Mouse (Mus musculus): ENCODE results near the gene Dph7. TPM values are rescaled to one million over a fixed set of nuclear protein-coding genes. Genes with fewer than 3 reads are reported as not detected.

The Dph7 gene
- 34.4 and 36.3 TPM in 2 replicates for polyA plus RNA-seq (2015; fragmentation: Nextera tagmentation; extraction: Ambion mirVana)

DNA sequence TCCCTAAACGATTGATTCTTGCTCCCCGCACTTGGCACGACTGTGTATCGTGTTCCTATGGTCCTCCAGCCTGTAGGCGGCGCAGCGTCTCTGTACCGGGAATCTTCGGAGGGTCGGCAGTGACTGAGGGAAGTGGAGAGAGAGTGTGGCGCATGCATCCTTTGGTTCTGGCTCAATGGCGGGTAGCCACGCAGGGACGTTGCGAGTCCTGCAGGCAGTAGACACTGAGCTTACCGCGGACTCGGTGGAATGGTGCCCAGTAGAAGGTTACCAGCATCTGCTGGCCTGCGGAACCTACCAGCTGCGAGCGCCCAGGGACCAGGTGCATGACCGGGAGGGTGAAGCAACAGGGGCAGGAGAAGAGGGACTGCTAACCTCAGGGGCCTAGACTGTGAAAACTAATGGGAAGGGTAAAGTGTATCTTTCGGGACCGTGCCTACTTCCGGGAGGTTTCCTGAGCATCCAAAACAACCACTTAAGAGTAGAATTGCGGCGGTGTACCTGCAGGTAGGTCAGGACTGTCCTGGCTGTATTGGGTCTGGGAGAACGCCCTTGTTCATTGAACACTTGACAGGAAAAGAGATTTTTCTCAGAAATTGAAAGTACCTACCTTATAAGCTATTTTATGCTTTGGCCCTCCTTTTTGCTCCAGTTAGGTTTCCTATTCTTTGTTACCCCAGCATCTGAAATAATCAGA is at the start of gene Dph7:
TSS of gene Dph7 (plus strand) at position 97 of the 697 bp plus-strand sequence.
- Histone ChIP-seq H3K4me1 (peaks cover 12% of the 10 kb centered on the region), H3K27ac (no peak within 1 kb of the TSS), H3K27me3 (no peaks in the 10 kb centered on the region), H3K9me3 (no peaks in the 10 kb centered on the region), H3K4me2 (replicated peaks) (peak within 1 kb of the TSS; percentile 71), H3K9ac (peak within 1 kb of the TSS; percentile 90), H3K4me3 (peak within 1 kb of the TSS; percentile 87), H3K36me3 (peaks cover 71% of the 10 kb centered on the region)
- WGBS, result 1% methylated on average over 28 of the region's 28 CpGs
- ATAC-seq (ENCODE audit: low FRiP score, low read depth), result peak; percentile 89

DNA sequence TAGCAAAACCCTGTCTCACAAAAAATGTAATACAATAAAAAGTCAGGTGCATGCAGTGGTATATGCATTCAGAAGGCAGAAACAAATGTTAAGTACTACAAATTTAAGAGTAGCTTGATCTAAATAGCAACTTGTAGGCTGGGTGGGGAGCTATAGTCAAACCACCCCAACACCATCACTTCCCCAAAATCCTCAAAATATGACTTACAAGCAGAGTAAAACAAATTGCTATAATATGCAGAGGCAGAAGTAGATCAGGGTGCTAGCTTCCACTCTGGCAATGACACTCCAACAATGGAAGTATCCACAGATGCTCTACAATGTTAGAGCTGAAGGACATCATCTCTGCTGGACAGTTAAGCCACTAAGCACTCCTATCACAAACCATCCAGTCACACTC is 49.6 kb upstream of the Dph7 start:
- Histone ChIP-seq H3K27ac (no peak overlapping the region), H3K4me3 (no peak overlapping the region), H3K4me2 (replicated peaks) (no peak overlapping the region), H3K4me1 (peaks cover 5% of the 10 kb centered on the region), H3K9me3 (no peaks in the 10 kb centered on the region), H3K36me3 (peaks cover 17% of the 10 kb centered on the region), H3K27me3 (no peaks in the 10 kb centered on the region), H3K9ac (no peak overlapping the region)
- ATAC-seq (ENCODE audit: low FRiP score, low read depth), result no peak

DNA sequence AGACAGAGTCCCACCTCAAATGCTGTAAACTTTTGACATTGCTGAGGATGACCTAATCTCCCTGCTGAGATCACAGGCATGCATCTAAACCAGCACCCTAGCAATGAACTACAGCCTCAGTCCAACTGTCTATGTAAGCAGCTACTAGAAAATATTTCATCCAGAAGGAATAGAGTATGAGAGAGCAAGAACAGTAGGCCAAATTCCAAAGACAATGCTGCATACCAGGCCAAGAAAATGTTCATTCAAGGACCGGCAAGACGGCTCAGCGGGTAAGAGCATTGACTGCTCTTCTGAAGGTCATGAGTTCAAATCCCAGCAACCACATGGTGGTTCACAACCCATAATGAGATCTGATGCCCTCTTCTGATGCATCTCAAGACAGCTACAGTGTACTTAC is 47.4 kb upstream of the Dph7 start:
- ATAC-seq (ENCODE audit: low FRiP score, low read depth), result no peak
- Histone ChIP-seq H3K9ac (no peak overlapping the region), H3K36me3 (peaks cover 17% of the 10 kb centered on the region), H3K4me2 (replicated peaks) (no peak overlapping the region), H3K4me1 (peaks cover 12% of the 10 kb centered on the region), H3K4me3 (no peak overlapping the region), H3K9me3 (no peaks in the 10 kb centered on the region), H3K27ac (no peak overlapping the region), H3K27me3 (no peaks in the 10 kb centered on the region)
- WGBS, result 93% methylated on average over 3 of the region's 3 CpGs

DNA sequence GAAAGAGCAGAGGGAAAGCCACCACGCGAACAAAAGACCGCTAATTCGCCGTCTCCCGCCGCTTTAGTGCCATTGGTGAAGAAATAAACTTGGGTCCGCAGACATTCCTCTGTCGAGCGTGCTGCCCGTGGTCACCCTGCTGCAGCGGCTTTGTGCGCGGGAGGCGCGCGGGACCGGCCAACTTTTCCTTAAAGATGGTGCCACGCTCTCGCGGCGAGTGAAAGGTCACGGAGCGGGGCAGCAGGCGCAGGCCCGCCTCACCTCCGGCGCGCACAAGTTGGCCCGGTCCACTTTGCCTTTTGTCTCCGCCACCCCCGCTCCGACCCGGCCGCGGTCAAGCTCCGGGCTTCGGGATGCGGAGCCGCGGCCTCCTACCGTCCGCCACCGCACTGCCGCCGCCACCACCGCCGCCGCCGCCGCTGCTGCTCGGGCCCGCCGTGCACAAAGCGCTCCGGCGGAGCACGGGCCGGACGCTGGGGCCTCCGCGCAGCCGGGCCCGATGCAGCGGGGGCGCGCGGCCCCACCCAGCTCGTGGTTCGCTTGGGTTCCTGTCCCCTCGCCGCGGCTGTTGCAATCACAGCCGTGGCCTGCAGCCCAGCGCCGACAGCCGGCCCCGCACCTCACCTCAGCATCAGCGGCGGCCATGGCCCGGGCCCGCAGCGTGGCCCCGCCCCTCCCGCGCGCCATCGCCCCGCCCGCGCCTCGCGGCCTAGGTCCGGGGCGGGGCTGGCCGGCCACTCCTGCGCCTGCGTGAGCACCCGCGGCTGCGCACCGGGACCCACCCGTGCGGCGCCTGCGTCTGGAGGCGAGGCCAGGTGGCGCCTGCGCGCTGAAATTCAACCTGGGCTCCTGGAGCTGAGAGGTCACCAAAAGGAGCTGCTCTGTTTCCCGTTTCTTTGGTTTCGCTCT is 43.0 kb upstream of the Dph7 start, which contains the start of gene Ehmt1:
TSS of gene Ehmt1 (minus strand) at position 685 of the 909 bp plus-strand sequence.
- ATAC-seq (ENCODE audit: low FRiP score, low read depth), result peak; percentile 98
- Histone ChIP-seq H3K4me2 (replicated peaks) (peak within 1 kb of the TSS; percentile 75), H3K4me3 (peak within 1 kb of the TSS; percentile 77), H3K27ac (peak within 1 kb of the TSS; percentile 95), H3K4me1 (peaks cover 12% of the 10 kb centered on the region), H3K9ac (peak within 1 kb of the TSS; percentile 98), H3K27me3 (no peaks in the 10 kb centered on the region), H3K36me3 (no peaks in the 10 kb centered on the region), H3K9me3 (no peaks in the 10 kb centered on the region)
- WGBS, result under 1% methylated on average over 98 of the region's 112 CpGs

DNA sequence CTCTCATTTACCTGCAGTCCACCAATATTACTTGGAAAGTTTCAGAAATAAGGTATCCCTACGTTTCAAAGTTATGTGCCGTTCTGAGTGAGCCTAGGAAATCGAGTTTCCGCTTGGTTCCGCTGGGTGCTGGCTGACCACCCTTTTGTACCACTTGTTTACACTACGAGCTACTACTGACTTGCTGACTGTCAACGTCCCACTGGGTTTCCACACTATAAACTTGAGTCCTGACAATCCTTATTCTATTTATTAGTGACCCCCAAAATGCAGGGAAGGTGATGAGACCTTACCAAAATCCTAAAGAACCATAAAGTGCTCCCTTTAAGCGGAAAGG is 42.4 kb upstream of the Dph7 start:
- H3K36me3 ChIP-seq, result no peaks in the 10 kb centered on the region
- H3K9me3 ChIP-seq, result no peaks in the 10 kb centered on the region
- peak overlapping the region; percentile 77 for H3K4me3 ChIP-seq
- H3K27me3 ChIP-seq, result no peaks in the 10 kb centered on the region
- peak overlapping the region; percentile 67; the same call in 1 of the 2 replicates for H3K27ac ChIP-seq
- ATAC-seq (ENCODE audit: low FRiP score, low read depth), result peak; percentile 65
- H3K9ac ChIP-seq, result peak overlapping the region; percentile 67
- peak overlapping the region; percentile 65 for H3K4me2 ChIP-seq (replicated peaks)
- WGBS, result 9% methylated on average over 8 of the region's 8 CpGs
- H3K4me1 ChIP-seq, result peaks cover 12% of the 10 kb centered on the region

DNA sequence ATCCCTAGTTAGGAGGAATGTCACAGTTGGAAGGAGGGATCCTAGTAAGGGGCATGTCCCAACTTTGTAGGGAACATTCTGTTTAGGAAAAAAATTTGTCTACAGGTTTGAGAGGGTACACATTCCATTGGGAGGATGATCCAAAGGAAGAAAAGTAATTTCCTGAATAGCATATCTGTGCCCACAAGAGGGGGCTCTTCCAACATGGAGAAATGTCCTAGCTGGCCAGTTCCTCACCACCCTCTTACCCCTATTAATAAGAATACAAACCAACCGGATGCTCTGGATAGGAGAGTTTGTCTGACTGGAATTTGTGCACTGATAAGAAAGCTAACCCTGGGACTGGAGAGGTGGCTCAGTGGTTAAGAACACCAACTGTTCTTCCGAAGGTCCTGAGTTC is 38.6 kb upstream of the Dph7 start:
- Histone ChIP-seq H3K9ac (no peak overlapping the region), H3K4me3 (no peak overlapping the region), H3K9me3 (no peaks in the 10 kb centered on the region), H3K27me3 (no peaks in the 10 kb centered on the region), H3K4me1 (no peaks in the 10 kb centered on the region), H3K27ac (no peak overlapping the region), H3K36me3 (no peaks in the 10 kb centered on the region), H3K4me2 (replicated peaks) (no peak overlapping the region)
- ATAC-seq (ENCODE audit: low FRiP score, low read depth), result no peak
- 64% methylated on average over 2 of the region's 2 CpGs for WGBS

DNA sequence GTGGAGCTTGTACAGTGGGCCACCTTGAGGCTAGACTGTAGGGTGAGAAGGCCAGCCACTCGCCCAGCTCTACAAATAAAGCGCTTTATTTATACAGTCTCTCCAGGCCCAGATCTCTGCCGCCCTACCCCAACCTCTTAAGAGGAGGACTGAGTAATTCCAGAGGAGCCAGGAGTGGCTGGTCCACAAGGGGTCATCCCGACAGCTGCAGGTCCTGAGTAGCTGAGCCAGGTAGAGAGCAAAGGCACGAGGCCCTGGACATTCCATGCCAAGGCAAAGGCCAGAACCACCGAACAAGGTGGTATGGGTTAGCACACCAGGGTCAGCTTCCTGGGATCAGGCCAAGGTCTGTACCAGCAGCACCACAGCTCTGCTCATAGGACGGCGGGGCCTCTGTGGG is 36.9 kb upstream of the Dph7 start:
- WGBS, result 83% methylated on average over 8 of the region's 8 CpGs
- no peak overlapping the region for H3K4me3 ChIP-seq
- no peaks in the 10 kb centered on the region for H3K36me3 ChIP-seq
- no peak overlapping the region for H3K27ac ChIP-seq
- H3K27me3 ChIP-seq, result peaks cover 4% of the 10 kb centered on the region; the same call in 1 of the 2 replicates
- H3K4me2 ChIP-seq (replicated peaks), result no peak overlapping the region
- no peak for ATAC-seq (ENCODE audit: low FRiP score, low read depth)
- H3K4me1 ChIP-seq, result no peaks in the 10 kb centered on the region
- H3K9me3 ChIP-seq, result no peaks in the 10 kb centered on the region
- H3K9ac ChIP-seq, result no peak overlapping the region

DNA sequence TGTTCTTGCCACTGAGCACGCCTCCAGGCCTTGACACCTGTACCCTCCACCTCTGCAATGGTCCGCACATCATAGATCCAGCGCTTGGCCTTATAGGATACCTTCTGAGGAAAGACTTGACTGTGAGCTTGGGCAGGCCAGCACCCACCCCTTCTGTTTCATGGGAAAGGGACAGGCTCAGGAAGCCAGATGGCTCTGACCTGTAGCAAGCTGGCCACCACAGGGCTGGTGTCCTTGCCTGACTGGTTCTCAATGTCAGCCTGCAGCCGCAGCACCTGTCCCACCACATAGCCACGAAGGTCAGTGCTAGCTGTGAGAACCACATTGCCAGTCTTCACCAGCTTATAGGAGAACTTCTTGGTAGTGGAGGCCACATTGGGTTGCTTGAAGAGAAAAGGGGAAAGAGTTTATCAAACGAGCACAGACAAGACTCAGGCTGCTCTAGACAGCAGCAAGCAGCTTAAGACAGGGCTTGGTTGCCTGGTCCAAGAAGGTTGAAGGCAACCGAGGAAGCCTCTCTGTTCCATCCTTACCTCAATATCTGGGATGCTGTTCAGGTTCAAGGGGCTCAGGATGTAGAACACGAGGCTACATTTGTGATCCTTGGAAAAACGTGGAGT is 35.7 kb upstream of the Dph7 start:
- H3K9me3 ChIP-seq, result no peaks in the 10 kb centered on the region
- H3K4me2 ChIP-seq (replicated peaks), result no peak overlapping the region
- no peaks in the 10 kb centered on the region for H3K36me3 ChIP-seq
- peaks cover 4% of the 10 kb centered on the region; the same call in 1 of the 2 replicates for H3K27me3 ChIP-seq
- ATAC-seq (ENCODE audit: low FRiP score, low read depth), result no peak
- no peaks in the 10 kb centered on the region for H3K4me1 ChIP-seq
- 80% methylated on average over 9 of the region's 9 CpGs for WGBS
- no peak overlapping the region for H3K27ac ChIP-seq
- H3K4me3 ChIP-seq, result no peak overlapping the region
- H3K9ac ChIP-seq, result no peak overlapping the region

DNA sequence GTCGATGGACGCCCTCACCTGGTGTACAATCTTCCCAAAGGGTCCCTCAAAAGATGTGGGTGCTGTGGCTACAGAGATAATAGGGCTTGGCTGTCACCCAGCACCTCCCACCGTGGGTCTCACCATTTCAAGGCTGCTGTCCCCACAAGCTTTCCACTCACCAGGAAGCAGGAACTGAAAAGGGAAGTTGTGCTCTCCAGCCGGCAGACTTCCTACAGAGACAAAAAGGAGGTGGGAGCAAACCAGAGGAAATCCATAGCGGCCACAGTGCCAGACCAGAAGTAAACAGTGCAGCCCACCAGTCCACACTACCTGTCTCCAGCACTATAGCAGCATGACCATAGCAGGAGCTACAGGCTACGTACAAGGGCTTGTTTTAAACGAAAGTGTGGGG is 35.2 kb upstream of the Dph7 start:
- no peaks in the 10 kb centered on the region for H3K9me3 ChIP-seq
- ATAC-seq (ENCODE audit: low FRiP score, low read depth), result no peak
- H3K4me1 ChIP-seq, result no peaks in the 10 kb centered on the region
- no peak overlapping the region for H3K4me3 ChIP-seq
- H3K27ac ChIP-seq, result no peak overlapping the region
- 69% methylated on average over 7 of the region's 7 CpGs for WGBS
- H3K4me2 ChIP-seq (replicated peaks), result no peak overlapping the region
- H3K36me3 ChIP-seq, result no peaks in the 10 kb centered on the region
- no peak overlapping the region for H3K9ac ChIP-seq
- H3K27me3 ChIP-seq, result peaks cover 4% of the 10 kb centered on the region; the same call in 1 of the 2 replicates

DNA sequence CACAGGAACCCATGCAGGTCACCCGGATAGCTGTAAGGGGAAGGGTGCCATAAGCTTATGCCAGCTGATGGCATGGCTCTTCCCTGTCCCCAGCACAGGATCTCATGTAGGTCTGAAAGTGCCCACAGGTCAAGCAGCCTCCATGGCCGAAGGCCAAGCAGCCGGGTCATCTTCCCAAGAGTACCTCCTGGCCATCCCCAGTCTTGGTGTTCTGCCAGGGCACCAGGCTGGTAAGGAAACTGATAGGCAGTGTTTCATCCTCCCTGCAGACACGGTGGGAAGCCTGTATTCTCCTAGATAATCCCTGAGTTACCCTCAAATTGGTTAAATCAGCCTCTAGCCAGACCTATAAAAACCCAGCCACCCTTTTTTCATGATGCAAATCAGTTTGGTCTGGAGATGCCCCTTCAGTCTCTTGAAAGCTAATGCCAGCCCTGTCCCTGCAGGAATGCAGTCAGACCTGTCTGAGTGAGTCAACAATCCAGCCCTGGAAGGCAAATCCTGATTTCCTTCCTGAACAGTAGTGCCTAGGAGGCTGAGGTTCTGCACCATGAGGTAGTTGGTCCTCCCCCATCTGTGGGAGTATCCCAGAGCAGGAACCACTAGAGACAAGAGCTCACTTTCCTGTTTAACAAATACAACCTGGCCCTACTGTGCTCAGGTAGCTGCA is 34.3 kb upstream of the Dph7 start:
- WGBS, result 71% methylated on average over 4 of the region's 4 CpGs
- H3K4me3 ChIP-seq, result no peak overlapping the region
- no peak overlapping the region for H3K27ac ChIP-seq
- H3K9ac ChIP-seq, result no peak overlapping the region
- no peak overlapping the region for H3K4me2 ChIP-seq (replicated peaks)
- no peaks in the 10 kb centered on the region for H3K36me3 ChIP-seq
- ATAC-seq (ENCODE audit: low FRiP score, low read depth), result no peak
- H3K27me3 ChIP-seq, result peaks cover 4% of the 10 kb centered on the region; the same call in 1 of the 2 replicates
- no peaks in the 10 kb centered on the region for H3K4me1 ChIP-seq
- H3K9me3 ChIP-seq, result no peaks in the 10 kb centered on the region

DNA sequence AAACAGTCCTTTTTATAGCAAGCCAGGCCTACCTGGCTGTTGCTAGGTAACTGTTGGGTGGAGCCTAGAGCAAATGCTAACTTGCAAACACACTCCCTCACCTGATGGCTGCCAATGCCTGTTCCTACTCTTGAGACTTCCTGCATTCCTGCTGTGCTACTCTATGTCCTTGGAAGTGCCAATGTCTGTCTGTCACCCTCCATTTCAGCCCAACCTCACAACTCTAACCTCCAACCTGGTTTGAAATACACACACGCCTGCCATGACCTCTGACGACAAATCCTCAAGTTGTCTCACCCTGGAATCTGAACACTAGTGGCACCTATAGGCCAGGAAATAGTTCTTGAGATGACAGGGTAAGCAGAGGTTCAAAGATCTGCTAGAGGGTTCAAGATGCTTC is 33.1 kb upstream of the Dph7 start:
- Histone ChIP-seq H3K4me2 (replicated peaks) (no peak overlapping the region), H3K9ac (no peak overlapping the region), H3K4me1 (peaks cover 3% of the 10 kb centered on the region), H3K36me3 (no peaks in the 10 kb centered on the region), H3K9me3 (no peaks in the 10 kb centered on the region), H3K27ac (no peak overlapping the region), H3K27me3 (peaks cover 8% of the 10 kb centered on the region; the same call in 1 of the 2 replicates), H3K4me3 (no peak overlapping the region)
- no peak for ATAC-seq (ENCODE audit: low FRiP score, low read depth)
- 59% methylated on average over 2 of the region's 2 CpGs for WGBS

All from limb, embryonic 13.5 days (tissue).